Mouse (Mus musculus) layer of hippocampus, postnatal 25 days (tissue): ENCODE results near the gene Ubxn10. TPM values are rescaled to one million over a fixed set of nuclear protein-coding genes. Genes with fewer than 3 reads are reported as not detected.

Experiments used
- DNase-seq, 2 experiments: peaks; one replicate each; pipeline ENCODE4 v3.0.0; 2022; ENCODE audit warnings: mixed read lengths in 2 of 2, low spot score in 1 of 2; ENCODE audit errors: extremely low spot score in 1 of 2
- total RNA-seq, 2 experiments: library from RNA; stranded (reverse); gene quantifications; 2 replicates each; pipeline ENCODE4 v1.2.3; 2021

The Ubxn10 gene
- total RNA-seq, 2 experiments from 2014 or later = 1.3 to 1.6 TPM

- no peak for DNase-seq
These were observed 33.4 kb downstream of the Ubxn10 start for GRCm38 (mm10) chr4:138703591-138703990.

DNA sequence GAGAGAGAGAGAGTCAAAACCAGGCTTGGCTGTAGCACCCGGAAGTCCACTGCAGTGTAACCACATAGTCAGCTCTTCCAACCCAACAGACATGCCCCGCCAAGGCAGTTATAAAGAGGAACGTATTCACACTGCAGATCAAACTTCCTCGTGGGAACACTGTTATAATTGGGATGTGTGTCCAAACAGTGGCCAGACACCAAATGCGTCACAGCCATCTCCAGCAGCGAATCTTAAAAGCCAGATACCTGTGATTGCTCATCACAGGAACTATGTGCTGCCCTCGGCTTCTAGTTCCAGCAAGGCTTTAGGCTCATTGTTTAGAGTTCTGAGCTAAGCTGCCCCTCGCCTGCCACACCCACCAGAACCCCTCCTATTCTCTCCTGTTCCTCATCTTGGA is 34.4 kb downstream of the Ubxn10 start:
- DNase-seq = no peak

DNA sequence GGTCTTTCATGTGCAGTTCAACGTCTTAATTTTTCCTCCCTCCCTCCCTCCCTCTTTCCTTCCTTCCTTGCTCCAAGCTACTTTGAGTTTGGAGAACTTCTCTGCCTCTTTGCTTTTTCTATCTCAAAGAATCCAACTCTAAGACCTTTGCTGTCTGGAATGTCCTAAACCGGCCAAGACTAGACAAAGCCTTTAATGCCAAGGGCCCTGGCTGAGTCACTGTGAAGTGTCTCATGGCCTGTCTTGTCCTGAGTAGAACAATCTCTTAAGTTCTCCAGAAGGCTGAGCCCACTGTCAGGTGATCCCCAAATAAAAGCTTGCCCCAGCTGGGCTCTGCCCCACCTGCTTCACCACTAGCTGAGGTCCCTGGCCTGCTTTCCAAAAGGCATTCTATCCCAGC is 34.9 kb downstream of the Ubxn10 start:
- no peak for DNase-seq

- DNase-seq = no peak
These were observed 35.9 kb downstream of the Ubxn10 start for GRCm38 (mm10) chr4:138701111-138701510.

GRCm38 (mm10) chr4:138700184-138700982 is 36.6 kb downstream of the Ubxn10 start:
- peak in 1 of 2 experiments; percentile 66 for DNase-seq

GRCm38 (mm10) chr4:138698296-138698695 is 38.7 kb downstream of the Ubxn10 start:
- DNase-seq = no peak

DNA sequence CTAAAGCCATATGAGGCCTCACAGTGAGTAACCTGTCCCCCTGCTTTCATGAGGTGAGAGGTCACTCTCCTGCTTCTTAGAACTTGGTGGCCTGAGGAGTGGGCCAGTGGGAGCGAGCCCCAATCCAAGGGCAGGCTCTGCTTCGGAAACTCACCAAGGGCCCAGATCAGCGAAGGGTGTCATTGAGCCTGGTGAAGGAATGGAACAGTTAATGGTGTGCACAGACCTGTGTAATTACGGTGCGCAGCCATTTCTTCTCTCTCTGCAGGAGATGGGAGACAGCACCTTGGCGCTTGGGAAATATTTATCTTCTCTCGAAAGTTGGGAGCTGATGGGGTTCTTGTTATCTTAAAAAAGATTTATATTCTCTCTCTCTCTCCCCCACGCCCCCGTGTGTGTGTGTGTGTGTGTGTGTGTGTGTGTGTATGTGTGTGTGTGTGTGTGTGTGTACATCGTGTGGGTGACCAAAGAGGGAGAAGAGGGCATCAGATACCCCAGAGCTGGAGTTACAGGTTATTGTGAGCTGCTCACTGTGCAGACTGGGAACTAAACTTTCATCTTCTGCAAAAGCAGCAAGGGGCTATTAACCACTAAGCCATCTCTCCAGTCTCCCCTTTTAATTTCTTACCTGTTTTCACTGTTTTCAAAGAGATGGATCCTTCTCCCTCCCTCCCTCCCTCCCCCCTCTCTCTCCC is 39.7 kb downstream of the Ubxn10 start:
- DNase-seq = no peak

DNA sequence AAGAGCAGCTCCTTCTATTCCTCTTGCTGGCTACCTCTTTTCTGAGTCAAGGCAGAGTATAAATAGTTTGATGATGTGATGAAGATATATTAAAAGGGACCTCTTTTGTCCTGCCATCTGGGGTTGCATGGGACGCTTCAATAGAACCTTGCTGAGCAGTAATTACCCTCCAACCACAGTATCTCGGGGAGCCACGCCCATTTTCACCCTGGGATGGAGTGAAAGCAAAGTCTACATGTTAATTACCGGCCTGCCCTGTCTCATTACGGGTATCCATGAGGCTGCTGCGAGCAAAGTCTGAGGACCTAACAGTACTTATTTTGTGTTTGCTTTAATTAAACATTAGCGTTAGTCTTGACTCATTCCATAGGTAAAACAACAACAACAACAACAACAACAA is 40.2 kb downstream of the Ubxn10 start:
- no peak for DNase-seq

- DNase-seq = no peak
These were observed 43.8 kb downstream of the Ubxn10 start for GRCm38 (mm10) chr4:138693043-138693692.

GRCm38 (mm10) chr4:138691443-138692181 is 45.4 kb downstream of the Ubxn10 start:
- no peak for DNase-seq

GRCm38 (mm10) chr4:138690561-138690960 is 46.4 kb downstream of the Ubxn10 start:
- no peak for DNase-seq

- DNase-seq = no peak
These were observed 47.9 kb downstream of the Ubxn10 start for GRCm38 (mm10) chr4:138689094-138689512.

DNA sequence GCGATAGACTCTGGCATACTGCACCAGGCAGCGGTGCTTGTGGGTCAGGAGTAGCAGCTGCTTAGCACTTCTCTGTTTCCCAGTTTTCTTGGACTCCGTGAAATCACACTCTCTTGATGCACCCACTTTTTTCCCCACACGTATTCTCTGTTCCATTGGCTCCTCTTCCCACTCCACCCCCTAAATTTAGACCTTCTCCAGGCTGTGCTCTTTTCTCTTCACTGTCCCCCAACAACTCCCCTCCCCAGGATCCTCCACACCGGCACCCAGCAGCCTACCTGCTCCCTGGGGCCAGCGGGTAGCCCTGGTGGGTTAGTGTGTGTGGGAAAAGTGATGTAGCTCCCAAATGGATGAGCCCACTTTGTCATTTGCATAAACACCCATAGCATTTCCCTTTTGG is 51.2 kb downstream of the Ubxn10 start:
- DNase-seq = no peak

GRCm38 (mm10) chr4:138682760-138683159 is 54.2 kb downstream of the Ubxn10 start:
- no peak for DNase-seq

- no peak for DNase-seq
These were observed 56.8 kb downstream of the Ubxn10 start for GRCm38 (mm10) chr4:138680124-138680523.

GRCm38 (mm10) chr4:138677579-138677978 is 59.4 kb downstream of the Ubxn10 start:
- peak; percentile 59 to 75 for DNase-seq

- no peak for DNase-seq
These were observed 60.5 kb downstream of the Ubxn10 start for GRCm38 (mm10) chr4:138676480-138676879.

DNA sequence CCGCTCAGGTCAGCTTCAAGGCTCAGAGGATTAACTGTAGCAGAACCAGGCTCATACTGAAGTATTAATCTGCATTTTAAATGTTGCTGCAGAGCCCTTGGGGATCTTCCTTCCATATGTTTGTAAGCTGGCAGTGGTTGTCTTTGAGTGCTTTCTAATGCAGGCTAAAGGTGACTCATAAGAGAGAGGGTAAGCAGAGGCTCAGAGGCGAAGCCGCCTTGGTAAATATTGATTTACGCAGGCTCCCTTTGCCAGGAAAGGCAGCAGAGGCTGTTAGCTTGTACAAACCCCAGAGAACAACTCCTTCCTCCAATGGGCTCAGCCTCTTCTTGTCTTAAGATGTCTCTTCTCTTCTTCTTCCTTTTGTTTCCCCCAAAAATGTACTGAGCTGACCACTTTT is 64.8 kb downstream of the Ubxn10 start:
- DNase-seq = no peak

DNA sequence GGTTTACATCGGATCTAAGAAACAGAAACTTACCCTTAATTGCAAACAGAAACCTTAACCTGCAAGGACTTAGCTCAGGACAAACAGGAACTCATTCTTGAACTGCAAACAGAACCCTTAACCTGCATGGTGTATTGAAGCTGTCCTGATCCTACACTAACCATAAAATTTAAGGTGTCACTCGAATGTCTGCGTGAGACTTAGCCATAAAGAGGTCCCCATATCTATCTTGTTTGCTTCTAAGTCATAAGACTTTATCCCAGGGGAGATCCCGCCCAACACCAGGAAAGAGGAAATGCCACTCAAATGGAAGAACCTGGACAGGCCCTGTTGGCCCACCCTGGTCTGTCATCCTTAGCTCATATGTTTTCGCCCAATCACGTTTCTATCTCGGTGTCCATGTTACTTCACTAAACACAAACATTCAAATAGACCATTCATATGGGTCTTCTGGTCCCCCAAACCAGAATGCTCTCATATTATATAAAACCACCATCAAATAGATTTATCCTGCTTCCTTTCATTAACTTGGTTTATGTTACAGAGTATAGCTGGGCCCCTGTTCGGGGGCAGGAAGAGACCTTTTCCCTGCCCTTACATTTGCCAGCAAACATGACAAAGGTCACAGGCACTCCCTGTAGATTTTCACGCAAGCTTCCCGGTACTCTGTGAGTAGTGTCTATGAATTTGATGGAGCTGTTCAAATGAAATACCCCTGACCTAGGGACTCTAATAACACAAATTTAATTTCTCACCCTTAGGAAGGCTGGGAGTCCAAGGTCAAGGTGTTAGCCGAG is 66.7 kb downstream of the Ubxn10 start:
- no peak for DNase-seq

DNA sequence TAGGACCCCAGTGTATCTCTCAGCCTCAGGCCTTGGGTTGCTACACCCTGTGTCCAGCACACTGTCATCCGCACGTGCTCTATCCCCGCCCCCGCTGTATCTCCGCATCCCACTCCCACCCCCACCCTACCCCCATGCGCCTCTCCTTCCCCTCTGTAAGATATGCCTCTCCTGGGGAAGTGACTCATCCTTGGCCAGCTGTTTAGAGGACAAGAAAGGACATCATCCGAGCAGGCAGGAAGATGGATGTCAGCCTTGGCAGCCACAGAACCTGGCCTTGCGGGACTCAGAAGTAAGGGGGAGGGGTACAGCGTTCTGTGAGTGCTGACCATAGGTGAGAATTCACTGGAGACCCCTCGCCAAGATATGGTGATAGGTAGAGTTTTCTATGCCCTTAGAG is 70.4 kb downstream of the Ubxn10 start:
- DNase-seq = no peak
